Mouse (Mus musculus) liver, adult 2 months (tissue): Measurements from ENCODE around the gene Oasl2. TPM values are rescaled to one million over a fixed set of nuclear protein-coding genes. Genes with fewer than 3 reads are reported as not detected.
A peak's percentile ranks its signal among the peaks of the same experiment; 100 is the strongest.
"Not testable (repeated sequence)": the region's sequence is repeated elsewhere in the genome, so short reads cannot be mapped to it uniquely, and the experiment has no call there.

ENCODE experiments used
- DNase-seq: peaks from one replicate; pipeline ENCODE4 v3.0.0-alpha.2; 2011; ENCODE audit warnings: low read depth, low spot score; ENCODE audit errors: extremely low read depth
- H3K27ac ChIP-seq: fragments of 200-500 bp; replicated peaks from 2 replicates; pipeline ENCODE4 v1.5.1; 2012; ENCODE audit warnings: low read depth, mild to moderate bottlenecking, control low read depth, inconsistent platforms, low read length; ENCODE audit not compliant: insufficient read depth
- H3K27me3 ChIP-seq: fragments of 200-500 bp; 2 replicates; pipeline ENCODE4 v1.6.1; 2012; ENCODE audit warnings: mild to moderate bottlenecking, moderate library complexity, low read length, inconsistent platforms; ENCODE audit not compliant: control insufficient read depth, insufficient read depth
- H3K36me3 ChIP-seq: fragments of 200-500 bp; 2 replicates; pipeline ENCODE4 v1.6.1; 2012; ENCODE audit warnings: low read length, inconsistent platforms; ENCODE audit not compliant: control insufficient read depth, insufficient read depth
- H3K4me1 ChIP-seq: fragments of 200-500 bp; 2 replicates; pipeline ENCODE4 v1.6.1; 2011; ENCODE audit warnings: low read length; ENCODE audit not compliant: control insufficient read depth, insufficient read depth
- H3K4me3 ChIP-seq: fragments of 200-500 bp; 2 replicates; pipeline ENCODE4 v1.5.1; 2011; ENCODE audit warnings: low read depth, mild to moderate bottlenecking, control low read depth, low read length, moderate library complexity; ENCODE audit not compliant: insufficient read depth
- H3K79me2 ChIP-seq: fragments of 200-500 bp; 2 replicates; pipeline ENCODE4 v1.6.1; 2012; ENCODE audit warnings: inconsistent platforms, mild to moderate bottlenecking, low read length, moderate library complexity; ENCODE audit not compliant: control insufficient read depth, insufficient read depth
- H3K9ac ChIP-seq: fragments of 200-500 bp; 2 replicates; pipeline ENCODE4 v1.6.1; 2012; ENCODE audit warnings: low read depth, mild to moderate bottlenecking, control low read depth, inconsistent platforms, low read length
- CTCF ChIP-seq: fragments of 200-500 bp; IDR thresholded peaks from 2 replicates; pipeline ENCODE4 v1.5.1; 2011; ENCODE audit warnings: low read depth, low read length, control low read depth
- POLR2A ChIP-seq: fragments of 200-500 bp; IDR thresholded peaks from 2 replicates; pipeline ENCODE4 v1.6.1; 2011; ENCODE audit warnings: low read length, control low read depth; ENCODE audit not compliant: insufficient read depth; ENCODE audit errors: extremely low read depth
- WGBS: fragments of 180-500 bp; shearing (Covaris S2); methylation state at CpG from one replicate; pipeline ENCODE4 v1.1.7; 2018; 5-methylcytosine and 5-hydroxymethylcytosine counted together
- polyA plus RNA-seq: library from polyadenylated mRNA; depleted of rRNA; stranded (reverse); fragments of >200 nt; gene quantifications from 2 replicates; pipeline ENCODE4 v1.2.3, GENCODE M21; 2012
- total RNA-seq: library from RNA; depleted of rRNA; stranded (reverse); fragments of >200 nt; gene quantifications from 2 replicates; pipeline ENCODE4 v1.2.3, GENCODE M21; 2014

The Oasl2 gene
- total and polyA plus RNA-seq, 2 experiments = 4.2 to 6.3 TPM

- no peaks in the 10 kb centered on the region for H3K27me3 ChIP-seq
- peaks cover 12% of the 10 kb centered on the region for H3K4me1 ChIP-seq
- H3K36me3 ChIP-seq = peaks cover 3% of the 10 kb centered on the region; the same call in 1 of the 2 replicates
- H3K4me3 ChIP-seq = no peak overlapping the region
- DNase-seq = peak; percentile 92
- H3K27ac ChIP-seq = peak overlapping the region; percentile 72
- 30% methylated on average over 8 of the region's 8 CpGs for WGBS
- no peaks in the 10 kb centered on the region for H3K79me2 ChIP-seq
- TF ChIP-seq POLR2A = no peak
- no peak for TF ChIP-seq CTCF
- H3K9ac ChIP-seq = no peak overlapping the region
Observed at GRCm38 (mm10) chr5:114933206-114933605, 36.5 kb downstream of the Oasl2 start.

- no peak for TF ChIP-seq POLR2A
- no peak for TF ChIP-seq CTCF
- 69% methylated on average over 3 of the region's 3 CpGs for WGBS
- H3K4me1 ChIP-seq = peaks cover 12% of the 10 kb centered on the region
Observed at GRCm38 (mm10) chr5:114935838-114936237, 39.1 kb downstream of the Oasl2 start.

GRCm38 (mm10) chr5:114941138-114941537, 44.4 kb downstream of the Oasl2 start:
- H3K4me1 ChIP-seq, H3K4me3 ChIP-seq: not testable (repeated sequence)
- WGBS = 29% methylated on average over 3 of the region's 3 CpGs

More at GRCm38 (mm10) chr5:114935838-114936237, 39.1 kb downstream of the Oasl2 start:
- Histone ChIP-seq H3K9ac (no peak overlapping the region), H3K4me3 (no peak overlapping the region), H3K79me2 (no peaks in the 10 kb centered on the region), H3K27me3 (no peaks in the 10 kb centered on the region), H3K27ac (no peak overlapping the region), H3K36me3 (peaks cover 2% of the 10 kb centered on the region; the same call in 1 of the 2 replicates)
- no peak for DNase-seq

GRCm38 (mm10) chr5:114942074-114942765, 45.5 kb downstream of the Oasl2 start, which contains the start of gene 2210016L21Rik:
Gene 2210016L21Rik (plus strand): TSS chr5:114942158.
- TF ChIP-seq POLR2A (peak; percentile 57), CTCF (no peak)
- peak; percentile 79 for DNase-seq
- peak within 1 kb of the TSS; percentile 86 for H3K4me3 ChIP-seq

More at GRCm38 (mm10) chr5:114941138-114941537, 44.4 kb downstream of the Oasl2 start:
- H3K79me2 ChIP-seq, H3K27ac ChIP-seq, DNase-seq, H3K36me3 ChIP-seq, H3K9ac ChIP-seq, H3K27me3 ChIP-seq: not testable (repeated sequence)
- TF ChIP-seq CTCF = peak; percentile 8; the same call in 1 of the 2 replicates

GRCm38 (mm10) chr5:114942766-114943130, 46.0 kb downstream of the Oasl2 start:
- no peak for DNase-seq
- no peak overlapping the region; the same call in 1 of the 2 replicates for H3K9ac ChIP-seq
- peaks cover 2% of the 10 kb centered on the region; the same call in 1 of the 2 replicates for H3K4me1 ChIP-seq
- H3K4me3 ChIP-seq = peak overlapping the region; percentile 86
- no peaks in the 10 kb centered on the region; the same call in 1 of the 2 replicates for H3K36me3 ChIP-seq
- TF ChIP-seq POLR2A (no peak), CTCF (no peak)
- WGBS = 43% methylated on average over 4 of the region's 4 CpGs
- peaks cover 3% of the 10 kb centered on the region; the same call in 1 of the 2 replicates for H3K79me2 ChIP-seq
- H3K27ac ChIP-seq = no peak overlapping the region
- no peaks in the 10 kb centered on the region for H3K27me3 ChIP-seq

More at GRCm38 (mm10) chr5:114942074-114942765, 45.5 kb downstream of the Oasl2 start, which contains the start of gene 2210016L21Rik:
- 2% methylated on average over 39 of the region's 39 CpGs for WGBS
- Histone ChIP-seq H3K36me3 (no peaks in the 10 kb centered on the region; the same call in 1 of the 2 replicates), H3K9ac (peak within 1 kb of the TSS; percentile 77), H3K79me2 (peaks cover 3% of the 10 kb centered on the region; the same call in 1 of the 2 replicates), H3K27ac (peak within 1 kb of the TSS; percentile 6), H3K4me1 (peaks cover 2% of the 10 kb centered on the region; the same call in 1 of the 2 replicates), H3K27me3 (no peaks in the 10 kb centered on the region)
